Comparison of ENCODE assay signal across 18 mouse cellular contexts in genomic region chr12:29816130-29816529, GRCm38 (mm10).
DNase-seq lines count a peak whose midpoint lies in the region; ATAC-seq and TF ChIP-seq lines count a peak whose summit lies in the region.
"Had no signal": no experiment of that assay in that cellular context is flagged by ENCODE, and none has a peak within 500 bp of the region (broad histone marks: within the 10 kb centered on the region; RNA-seq: fewer than 3 reads in every experiment).

No protein-coding gene starts in this region.

- no peaks in the 10 kb centered on the region for H3K27me3 ChIP-seq in forebrain, embryonic 12.5 days
- H3K27me3 ChIP-seq in forebrain, embryonic 10.5 days (ENCODE audit: poor library complexity, severe bottlenecking) = no peaks in the 10 kb centered on the region
- H3K27me3 ChIP-seq in hindbrain, embryonic 14.5 days (ENCODE audit: control insufficient read depth, insufficient read depth, low read length) = no peaks in the 10 kb centered on the region
- H3K27me3 ChIP-seq in midbrain, embryonic 16.5 days (ENCODE audit: control insufficient read depth, insufficient read depth, low read depth, low read length) = no peaks in the 10 kb centered on the region
- H3K27me3 ChIP-seq: embryonic facial prominence, embryonic 12.5 days; limb, embryonic 12.5 days; liver, embryonic 13.5 days; lung, embryonic 15.5 days; stomach, embryonic 15.5 days had no signal

- WGBS in forebrain, embryonic 12.5 days = 53% methylated on average over 2 of the region's 2 CpGs
- 89% methylated on average over 2 of the region's 2 CpGs for WGBS in forebrain, embryonic 10.5 days
- 20% methylated on average over 2 of the region's 2 CpGs for WGBS in hindbrain, embryonic 14.5 days
- WGBS in midbrain, embryonic 16.5 days = 31% methylated on average over 2 of the region's 2 CpGs

- H3K9me3 ChIP-seq in forebrain, embryonic 12.5 days = no peaks in the 10 kb centered on the region
- no peaks in the 10 kb centered on the region for H3K9me3 ChIP-seq in forebrain, embryonic 10.5 days
- H3K9me3 ChIP-seq in hindbrain, embryonic 14.5 days (ENCODE audit: control insufficient read depth, low read length) = no peaks in the 10 kb centered on the region
- no peaks in the 10 kb centered on the region for H3K9me3 ChIP-seq in midbrain, embryonic 16.5 days (replicated peaks; ENCODE audit: control insufficient read depth, low read length, poor library complexity, severe bottlenecking)
- H3K9me3 ChIP-seq: embryonic facial prominence, embryonic 12.5 days; limb, embryonic 12.5 days; liver, embryonic 13.5 days; lung, embryonic 15.5 days; stomach, embryonic 15.5 days had no signal

- intact Hi-C loops in heart, postnatal 10 days (cut with DNase I) = no loop called here

- peaks cover 17% of the 10 kb centered on the region for H3K4me1 ChIP-seq in forebrain, embryonic 12.5 days
- peaks cover 16% of the 10 kb centered on the region for H3K4me1 ChIP-seq in forebrain, embryonic 10.5 days
- H3K4me1 ChIP-seq in hindbrain, embryonic 14.5 days (replicated peaks; ENCODE audit: control insufficient read depth, insufficient read depth, low read length) = peaks cover 28% of the 10 kb centered on the region
- H3K4me1 ChIP-seq in midbrain, embryonic 16.5 days (ENCODE audit: control insufficient read depth, insufficient read depth, low read length) = peaks cover 25% of the 10 kb centered on the region
- H3K4me1 ChIP-seq: embryonic facial prominence, embryonic 12.5 days; limb, embryonic 12.5 days; liver, embryonic 13.5 days; stomach, embryonic 15.5 days had no signal

- TF ChIP-seq CTCF in brain, embryonic 14.5 days (IDR thresholded peaks at IDR 0.05; ENCODE audit: borderline replicate concordance, extremely low read depth, insufficient read depth, insufficient read length) = no peak

- DNase-seq in forebrain, embryonic 10.5 days (ENCODE audit: extremely low spot score, low spot score) = no peak
- DNase-seq in brain, embryonic 14.5 days (ENCODE audit: low read depth) = peak; percentile 70
- no peak for DNase-seq in hindbrain, embryonic 14.5 days (ENCODE audit: low spot score)
- no peak for DNase-seq in heart, postnatal 10 days
- DNase-seq in urinary bladder, postnatal 14 days (ENCODE audit: low spot score) = no peak
- no peak for DNase-seq in kidney, adult 9 months
- DNase-seq: adrenal gland, adult 2 months; cerebellum, adult 11 months; kidney, adult 18-20 months; kidney, postnatal 25 days; layer of hippocampus, adult 9-11 months; liver, embryonic 13.5 days had no signal

- H3K36me3 ChIP-seq in forebrain, embryonic 12.5 days (replicated peaks) = no peaks in the 10 kb centered on the region
- no peaks in the 10 kb centered on the region for H3K36me3 ChIP-seq in forebrain, embryonic 10.5 days (replicated peaks)
- H3K36me3 ChIP-seq in hindbrain, embryonic 14.5 days (replicated peaks; ENCODE audit: control insufficient read depth, insufficient read depth) = peaks cover 11% of the 10 kb centered on the region; the same call in 1 of the 2 replicates
- H3K36me3 ChIP-seq in midbrain, embryonic 16.5 days (ENCODE audit: control insufficient read depth, insufficient read depth, low read length) = no peaks in the 10 kb centered on the region; the same call in 1 of the 2 replicates
- H3K36me3 ChIP-seq: embryonic facial prominence, embryonic 12.5 days; limb, embryonic 12.5 days; liver, embryonic 13.5 days; lung, embryonic 15.5 days; stomach, embryonic 15.5 days had no signal

- no peak for TF ChIP-seq POLR2A in brain, embryonic 14.5 days (IDR thresholded peaks at IDR 0.05; ENCODE audit: borderline replicate concordance, extremely low read depth, insufficient read depth, insufficient read length, poor library complexity, severe bottlenecking)

- peak; percentile 55; the same call in 1 of the 2 replicates for ATAC-seq in forebrain, embryonic 12.5 days (ENCODE audit: low FRiP score)
- ATAC-seq in hindbrain, embryonic 14.5 days (ENCODE audit: low FRiP score) = peak; percentile 66
- ATAC-seq in midbrain, embryonic 16.5 days = peak; percentile 75

- peak overlapping the region; percentile 42; the same call in 1 of the 2 replicates for H3K27ac ChIP-seq in forebrain, embryonic 12.5 days
- H3K27ac ChIP-seq in forebrain, embryonic 10.5 days = no peak overlapping the region
- H3K27ac ChIP-seq in hindbrain, embryonic 14.5 days = peak overlapping the region; percentile 76
- H3K27ac ChIP-seq in midbrain, embryonic 16.5 days (ENCODE audit: low read length) = peak overlapping the region; percentile 79
- H3K27ac ChIP-seq: embryonic facial prominence, embryonic 12.5 days; limb, embryonic 12.5 days; liver, embryonic 13.5 days; lung, embryonic 15.5 days; stomach, embryonic 15.5 days had no signal

- H3K4me3 ChIP-seq in forebrain, embryonic 12.5 days (replicated peaks) = no peak overlapping the region
- H3K4me3 ChIP-seq in forebrain, embryonic 10.5 days = no peak overlapping the region
- no peak overlapping the region for H3K4me3 ChIP-seq in hindbrain, embryonic 14.5 days (replicated peaks; ENCODE audit: low read length)
- no peak overlapping the region for H3K4me3 ChIP-seq in midbrain, embryonic 16.5 days (ENCODE audit: low read depth, low read length)
- H3K4me3 ChIP-seq: embryonic facial prominence, embryonic 12.5 days; limb, embryonic 12.5 days; liver, embryonic 13.5 days; lung, embryonic 15.5 days; stomach, embryonic 15.5 days had no signal

- no peak overlapping the region for H3K4me2 ChIP-seq in forebrain, embryonic 12.5 days
- no peak overlapping the region for H3K4me2 ChIP-seq in hindbrain, embryonic 14.5 days (replicated peaks)
- H3K4me2 ChIP-seq in midbrain, embryonic 16.5 days (ENCODE audit: low read length) = no peak overlapping the region
- H3K4me2 ChIP-seq: embryonic facial prominence, embryonic 12.5 days; limb, embryonic 12.5 days; liver, embryonic 13.5 days; lung, embryonic 15.5 days; stomach, embryonic 15.5 days had no signal

- H3K9ac ChIP-seq in forebrain, embryonic 12.5 days = no peak overlapping the region
- no peak overlapping the region for H3K9ac ChIP-seq in hindbrain, embryonic 14.5 days
- H3K9ac ChIP-seq in midbrain, embryonic 16.5 days (ENCODE audit: low read depth, low read length) = no peak overlapping the region
- H3K9ac ChIP-seq: embryonic facial prominence, embryonic 12.5 days; limb, embryonic 12.5 days; liver, embryonic 13.5 days; lung, embryonic 15.5 days; stomach, embryonic 15.5 days had no signal
